Mouse (Mus musculus) ovary, postnatal 14 days (tissue): ENCODE results near the gene Plxdc2.

Experiments
- DNase-seq: peaks from one replicate; pipeline ENCODE4 v3.0.0; 2022; ENCODE audit warnings: low spot score

Plxdc2 gene

DNA sequence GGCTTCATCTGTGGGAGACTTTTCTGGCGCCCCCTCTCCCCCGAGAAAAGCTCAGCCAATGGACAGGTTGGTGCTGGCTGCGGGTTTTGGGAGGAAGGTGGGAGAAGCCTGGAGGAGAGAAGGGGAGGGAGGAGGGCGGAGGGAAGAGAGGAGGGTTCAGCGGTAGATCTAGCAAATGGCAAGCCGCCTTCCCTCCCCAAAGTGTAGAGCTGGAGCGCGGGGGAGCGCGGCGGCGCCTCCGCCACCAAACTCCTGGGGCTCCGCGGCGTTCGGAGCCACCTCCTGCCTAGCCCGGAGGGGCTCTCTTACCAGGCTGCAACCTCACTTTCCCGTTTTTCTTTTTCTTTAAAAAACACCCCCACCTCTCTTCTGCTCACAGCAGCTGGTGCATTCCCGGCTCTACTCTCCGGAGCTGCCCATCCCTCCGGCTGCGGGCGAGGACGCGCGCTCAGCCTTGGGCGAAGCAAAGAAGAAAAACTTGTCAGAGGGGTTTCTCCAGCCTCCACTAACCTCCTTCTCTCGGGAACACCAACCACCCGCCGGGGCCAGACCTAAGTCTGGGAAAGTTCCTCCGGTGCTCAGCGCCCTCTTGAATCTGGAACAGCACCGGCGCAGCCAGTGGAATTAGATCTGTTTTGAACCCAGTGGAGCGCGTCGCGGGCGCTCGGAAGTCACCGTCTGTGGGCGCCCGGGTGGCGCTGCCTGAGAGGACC, at the start of gene Plxdc2:
Plxdc2 (plus strand) TSS at position 199 of the 713 bp plus-strand sequence.
- peak; percentile 55 for DNase-seq

DNA sequence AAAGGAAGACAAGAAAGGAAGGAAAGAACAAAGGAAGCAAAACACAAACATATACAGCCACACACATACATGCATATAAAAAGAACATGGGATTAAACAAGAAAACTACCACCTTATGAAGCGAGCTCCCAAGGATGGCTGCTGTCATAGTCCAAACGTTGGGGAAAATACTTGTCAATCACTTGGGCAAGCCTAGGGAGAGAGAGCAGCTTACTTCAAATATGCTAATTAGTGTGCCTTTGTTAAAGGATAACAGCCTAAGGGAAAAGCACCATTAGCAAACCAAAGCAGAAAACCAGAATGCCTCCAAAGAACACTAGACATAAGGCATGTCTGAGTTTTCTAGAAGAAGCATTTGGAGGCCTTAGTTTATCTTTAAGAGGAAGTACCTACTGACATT, 45.7 kb upstream of the Plxdc2 start:
- no peak for DNase-seq

DNA sequence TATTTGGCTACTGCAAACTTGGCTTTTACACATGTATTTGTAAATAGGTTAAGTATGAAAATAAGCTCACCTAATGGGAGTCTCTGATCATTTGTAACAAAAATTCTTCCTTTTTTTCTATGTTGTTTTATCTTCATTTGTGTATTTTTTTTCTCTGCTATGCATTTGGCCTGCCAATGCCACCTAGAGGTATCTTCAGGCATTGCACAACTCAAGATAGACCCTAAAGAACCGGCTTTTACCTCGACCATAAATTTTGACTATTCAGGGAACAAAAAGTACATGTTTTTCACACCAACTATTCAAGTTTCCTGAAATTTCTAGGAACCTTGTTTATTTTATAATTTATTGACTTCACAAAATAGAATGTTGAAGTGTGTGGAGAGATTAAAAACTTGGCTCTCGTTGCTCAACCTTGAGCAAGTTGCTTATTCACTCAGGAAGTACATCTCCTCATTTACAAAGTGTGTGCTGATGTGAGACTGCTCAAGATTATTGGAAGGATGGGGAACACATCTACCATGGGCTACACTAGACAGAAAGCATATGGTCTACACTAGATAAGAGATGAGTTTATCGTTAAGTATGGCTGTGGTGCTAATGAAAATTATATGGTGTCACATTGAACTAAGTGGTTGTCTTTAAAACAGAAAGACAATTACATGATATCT, 43.6 kb upstream of the Plxdc2 start:
- DNase-seq: no peak

DNA sequence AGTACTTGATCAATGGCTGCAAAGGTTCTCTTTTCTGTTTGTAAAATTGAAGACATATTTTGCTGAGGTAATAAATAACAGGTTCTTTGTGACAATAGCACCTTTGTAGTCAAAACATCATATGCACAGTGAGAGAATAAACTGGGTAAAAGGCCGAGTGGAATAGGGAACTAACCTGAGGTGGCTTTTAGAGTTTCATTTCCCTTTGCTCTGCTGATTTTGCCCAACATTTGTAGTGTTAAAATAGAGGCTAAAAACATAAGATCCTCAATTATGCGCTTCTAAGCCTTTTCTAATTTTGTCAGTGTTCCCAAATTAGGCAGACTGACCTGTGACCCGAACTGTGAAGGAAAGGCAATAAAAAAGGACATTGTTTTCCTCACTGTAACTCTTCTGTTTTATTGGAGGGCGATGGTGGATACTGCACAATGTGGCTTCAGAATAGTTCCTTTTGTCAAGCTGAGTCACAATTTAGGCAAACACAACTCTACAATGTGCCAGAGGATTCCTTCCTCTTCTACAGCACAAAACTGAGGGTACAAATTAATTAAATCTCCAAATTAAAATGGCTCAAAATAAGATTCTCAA, 20.8 kb upstream of the Plxdc2 start:
- no peak for DNase-seq

DNA sequence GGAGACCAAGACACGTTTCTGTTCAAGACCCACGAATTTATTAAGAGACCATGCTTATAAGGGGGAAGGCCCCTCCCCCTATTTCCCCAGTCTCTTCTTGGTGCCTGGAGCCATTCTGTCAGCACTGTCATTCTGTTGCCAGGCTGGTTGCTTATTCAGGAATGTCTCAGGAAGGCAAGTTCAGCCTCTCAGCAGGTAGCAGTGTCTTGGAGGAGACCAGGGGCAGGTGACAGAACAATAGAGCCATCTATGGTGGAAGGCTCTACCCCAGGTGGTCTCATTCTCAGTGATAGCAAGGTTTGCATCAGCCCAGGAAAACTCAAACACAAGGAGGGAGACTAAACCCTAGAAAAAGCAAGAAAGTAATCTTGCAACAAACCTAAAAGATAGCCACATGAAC, 11.5 kb upstream of the Plxdc2 start:
- no peak for DNase-seq

DNA sequence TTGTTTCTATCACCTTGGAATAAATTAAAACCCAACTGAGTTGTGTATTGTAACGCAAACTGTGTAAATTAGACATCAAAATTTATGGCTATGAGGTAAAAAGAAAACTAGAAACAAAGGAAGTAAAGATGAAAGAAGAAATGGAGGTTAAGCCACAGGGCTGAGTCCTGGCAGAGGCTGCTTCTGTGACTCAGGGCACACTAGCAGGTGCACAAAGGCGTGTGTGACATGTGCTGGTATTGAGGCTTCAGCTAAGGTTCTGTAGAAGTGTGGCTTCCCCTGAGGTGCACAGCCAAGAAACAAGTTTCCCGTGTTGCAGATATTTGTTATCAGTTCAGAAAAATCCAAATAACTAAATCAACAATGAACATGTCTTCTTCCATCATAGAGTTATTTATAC, 5.0 kb upstream of the Plxdc2 start:
- no peak for DNase-seq

DNA sequence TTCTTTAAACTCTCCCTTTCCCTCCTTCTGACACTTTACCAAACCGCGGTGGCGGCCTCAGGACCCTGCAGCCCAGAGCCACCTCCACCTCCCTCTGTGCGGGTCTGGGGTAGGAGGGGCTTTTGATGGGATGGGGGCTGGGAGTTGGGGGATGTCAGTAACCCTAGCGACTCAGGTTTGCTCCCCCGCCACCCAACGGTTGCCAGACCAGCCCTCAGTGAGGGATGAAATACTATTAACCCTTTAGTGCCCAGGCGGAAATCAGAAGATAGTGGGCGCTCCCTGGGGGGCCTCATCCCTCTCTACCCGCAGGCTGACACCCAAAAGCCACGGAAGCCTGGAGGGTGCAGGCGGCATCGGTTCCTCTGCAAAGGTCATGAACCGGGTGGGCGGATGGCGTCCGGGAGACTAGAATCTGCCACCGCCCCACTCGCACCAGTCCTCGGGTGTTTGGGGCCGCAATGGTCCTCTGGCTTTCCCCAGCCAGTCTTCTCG, 446 bp upstream of the Plxdc2 start:
- peak; percentile 16 for DNase-seq

DNA sequence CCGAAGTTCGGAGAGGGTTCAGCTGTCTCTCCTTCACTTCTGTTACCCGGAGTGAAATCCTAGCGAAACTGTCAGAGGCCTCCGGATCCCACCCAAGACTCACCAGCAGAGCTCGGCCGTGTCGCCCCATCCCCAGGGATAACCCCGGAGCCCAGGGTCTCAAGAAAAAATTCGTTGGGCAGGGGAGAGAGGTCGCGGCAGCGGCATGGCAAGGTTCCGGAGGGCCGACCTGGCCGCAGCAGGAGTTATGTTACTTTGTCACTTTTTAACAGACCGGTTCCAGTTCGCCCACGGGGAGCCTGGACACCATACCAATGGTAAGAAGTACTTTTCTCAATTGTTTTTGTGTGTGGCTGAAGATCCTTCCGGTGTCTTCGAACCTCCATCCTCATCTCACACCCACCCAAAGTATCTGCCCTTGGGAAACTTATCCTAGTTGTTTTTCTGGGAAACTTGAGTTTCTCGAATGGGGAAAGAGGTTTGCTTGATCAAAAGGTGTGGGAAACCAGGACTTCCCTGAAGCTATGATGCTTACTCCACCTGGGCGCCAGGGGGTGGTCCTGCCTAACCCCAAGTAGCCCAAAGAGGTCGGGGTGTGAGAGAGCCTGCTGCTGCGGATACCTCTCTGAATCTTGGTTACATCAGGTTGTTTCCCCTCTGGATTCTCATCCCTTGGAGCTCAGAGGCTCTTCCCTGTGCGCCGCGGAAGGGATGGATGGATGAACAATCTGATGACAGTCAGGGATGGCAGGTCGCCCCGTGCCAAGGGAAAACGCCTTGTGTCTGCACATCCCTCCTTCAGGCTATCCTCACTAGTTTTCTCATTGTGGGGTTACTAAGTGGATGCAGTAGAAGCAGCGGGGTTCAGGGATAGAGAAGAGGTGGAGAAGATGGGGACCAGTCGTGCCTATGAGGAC, 1.1 kb downstream of the Plxdc2 start:
- DNase-seq: peak; percentile 8

DNA sequence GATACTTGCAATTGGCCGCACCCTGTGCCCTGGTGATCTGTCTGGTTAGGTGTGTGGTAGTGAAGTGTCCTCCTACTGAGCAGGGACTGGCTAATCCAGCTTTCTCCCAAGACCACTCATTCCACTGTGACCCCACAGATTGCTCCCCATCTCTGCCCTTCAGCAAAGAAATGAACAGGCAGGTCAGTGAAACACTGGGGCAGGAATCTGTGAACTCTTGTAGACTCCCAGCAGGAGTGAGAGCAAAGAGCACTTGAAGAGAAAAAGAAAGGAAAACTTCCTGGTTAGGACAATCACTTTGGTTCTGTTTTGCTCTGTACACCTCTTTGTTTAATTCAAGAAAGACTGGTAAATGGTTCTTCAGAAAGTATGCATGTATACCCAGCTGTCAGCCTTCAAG, 1.8 kb downstream of the Plxdc2 start:
- DNase-seq: no peak

DNA sequence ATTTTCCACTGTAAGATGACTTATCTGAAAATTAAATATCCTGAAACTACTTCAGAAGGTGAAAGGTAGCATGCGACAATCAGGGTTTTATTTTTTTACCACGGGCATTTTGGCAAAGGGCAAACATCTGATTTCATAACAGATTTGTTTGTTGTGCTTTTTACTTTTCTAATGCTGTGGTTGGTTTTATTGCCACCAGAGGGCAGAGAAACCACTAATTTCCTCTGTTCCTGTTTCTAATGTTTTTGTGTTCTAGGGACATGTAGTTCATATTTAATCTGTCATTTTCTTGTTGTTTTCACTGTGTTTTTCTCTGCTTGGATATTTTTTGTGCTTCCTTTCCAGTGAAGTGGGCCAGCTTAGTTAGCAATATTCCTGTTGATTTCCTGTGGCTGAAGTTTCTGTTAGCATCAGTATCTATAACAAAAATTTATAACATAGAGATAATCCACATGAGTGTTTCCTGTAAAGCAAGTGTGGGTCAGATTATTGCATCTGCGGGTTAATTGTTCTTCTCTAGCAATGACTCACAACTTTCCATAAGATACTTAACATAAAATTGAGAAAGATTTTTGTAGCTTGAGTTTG, 3.3 kb downstream of the Plxdc2 start:
- DNase-seq: no peak

DNA sequence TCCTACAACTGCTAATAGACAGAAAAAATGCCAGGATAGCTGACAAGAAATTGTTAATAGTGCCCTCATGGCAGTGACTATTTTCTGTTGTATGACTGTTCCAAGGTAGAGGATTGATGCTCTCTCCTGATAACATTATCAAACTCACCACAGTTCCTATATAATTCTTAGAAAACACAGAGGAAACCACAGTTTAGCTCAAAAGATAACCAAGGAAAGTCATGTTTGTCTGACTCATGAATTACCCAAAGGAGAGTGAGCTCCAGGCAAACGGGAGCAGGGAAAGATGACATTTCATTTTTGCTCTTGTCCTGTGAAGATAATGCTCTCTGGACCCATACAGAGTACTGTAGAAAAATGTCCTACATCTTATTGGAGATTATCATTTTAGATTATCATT, 8.6 kb downstream of the Plxdc2 start:
- DNase-seq: no peak

DNA sequence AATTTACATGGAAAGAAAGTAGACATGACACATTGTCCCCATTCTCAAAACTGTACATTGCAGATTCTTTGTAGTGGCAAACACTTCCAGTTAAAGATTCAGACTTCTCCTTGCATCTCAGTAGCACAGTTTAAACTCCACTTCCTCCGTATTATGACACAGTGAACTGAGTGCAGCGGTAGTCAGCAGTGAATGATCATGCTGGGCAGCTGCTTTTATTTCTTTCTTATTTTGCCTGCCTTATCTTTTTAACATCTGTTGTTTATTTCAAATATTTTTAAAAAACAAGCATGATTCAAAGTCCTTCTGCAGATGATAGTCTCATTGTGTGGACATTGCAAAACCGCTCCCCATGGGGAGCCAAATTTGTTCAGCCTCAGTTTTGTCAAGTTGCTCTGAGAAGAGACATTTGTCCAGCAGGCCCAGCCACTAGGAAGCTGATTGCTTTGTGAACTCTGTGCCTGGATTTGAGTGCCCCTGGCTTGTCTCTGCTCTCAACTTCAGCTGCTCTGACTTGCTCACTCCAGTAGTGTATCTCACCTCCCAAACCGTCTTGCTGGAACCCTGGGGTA, 9.8 kb downstream of the Plxdc2 start:
- no peak for DNase-seq

DNA sequence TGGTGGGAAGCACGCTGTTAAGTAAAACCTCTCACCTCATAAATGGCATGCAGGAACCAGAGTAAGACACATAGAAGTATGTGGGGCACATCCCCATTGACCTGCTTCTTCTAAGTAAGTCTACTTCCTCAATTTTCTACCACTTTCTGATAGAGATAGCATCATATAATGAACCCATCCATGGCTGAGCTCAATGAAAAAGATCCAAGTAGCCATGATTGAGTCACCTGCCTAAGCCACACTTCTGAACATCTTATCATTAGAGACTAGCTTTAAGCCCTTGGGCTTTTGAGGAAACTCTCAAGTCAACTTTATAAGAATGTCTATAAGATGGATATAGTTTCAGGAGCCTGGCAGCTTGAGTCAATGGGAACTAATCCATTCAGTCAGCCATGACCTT, 14.3 kb downstream of the Plxdc2 start:
- DNase-seq: no peak

DNA sequence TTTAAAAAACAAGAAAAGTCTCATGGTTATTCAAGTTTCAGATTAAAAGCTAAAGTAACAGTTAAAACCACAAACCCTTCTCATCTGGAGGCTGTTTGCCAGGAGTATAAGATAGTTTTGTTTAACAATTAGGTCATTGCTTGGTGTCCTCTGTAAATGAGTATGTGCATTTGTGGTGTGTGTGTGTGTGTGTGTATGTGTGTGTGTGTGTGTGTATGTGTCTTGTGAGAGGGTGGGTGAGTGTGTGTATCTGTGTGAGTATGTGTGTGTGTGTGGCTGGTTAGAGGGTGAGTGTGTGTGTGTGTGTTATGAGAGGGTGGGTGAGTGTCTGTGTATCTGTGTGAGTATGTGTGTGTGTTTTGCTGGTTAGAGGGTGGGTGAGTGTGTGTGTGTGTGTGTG, 18.2 kb downstream of the Plxdc2 start:
- no peak for DNase-seq

DNA sequence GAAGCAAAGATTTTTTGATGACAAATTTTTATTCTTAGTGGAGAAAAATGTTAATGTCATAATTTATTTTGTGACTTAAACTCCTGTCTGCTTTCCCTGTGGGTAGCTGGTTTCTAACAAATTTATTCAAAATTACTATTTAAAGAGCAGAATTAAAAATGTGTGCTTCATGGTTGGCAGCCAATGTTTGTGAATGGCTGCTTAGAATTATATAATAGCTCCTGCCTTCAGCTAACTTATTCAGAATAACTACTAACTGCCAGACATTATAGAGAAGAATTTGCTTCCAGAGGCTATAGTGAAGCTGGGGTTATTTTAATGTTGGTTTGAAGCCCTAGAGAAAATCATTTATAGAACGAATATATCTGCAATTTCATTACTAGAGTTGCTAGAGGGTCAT, 30.1 kb downstream of the Plxdc2 start:
- no peak for DNase-seq

DNA sequence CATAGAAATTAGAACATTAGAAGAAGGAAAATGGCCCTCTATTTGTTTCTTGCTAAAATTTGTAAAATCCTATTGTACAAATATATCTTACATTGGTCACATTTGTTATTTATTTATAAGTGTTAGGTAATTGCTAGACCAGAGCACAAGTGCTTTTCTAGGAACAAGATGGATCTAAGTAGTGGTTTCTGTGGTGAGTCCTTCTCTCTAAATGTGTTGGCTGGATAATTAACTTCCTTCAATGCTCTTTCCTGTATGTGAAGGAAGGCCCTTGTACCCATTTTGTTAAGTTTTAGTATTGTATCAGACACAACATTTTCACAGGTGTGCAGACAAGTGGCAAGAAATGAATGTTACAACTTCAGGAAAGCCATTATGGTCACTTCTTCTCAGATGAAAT, 30.6 kb downstream of the Plxdc2 start:
- no peak for DNase-seq

DNA sequence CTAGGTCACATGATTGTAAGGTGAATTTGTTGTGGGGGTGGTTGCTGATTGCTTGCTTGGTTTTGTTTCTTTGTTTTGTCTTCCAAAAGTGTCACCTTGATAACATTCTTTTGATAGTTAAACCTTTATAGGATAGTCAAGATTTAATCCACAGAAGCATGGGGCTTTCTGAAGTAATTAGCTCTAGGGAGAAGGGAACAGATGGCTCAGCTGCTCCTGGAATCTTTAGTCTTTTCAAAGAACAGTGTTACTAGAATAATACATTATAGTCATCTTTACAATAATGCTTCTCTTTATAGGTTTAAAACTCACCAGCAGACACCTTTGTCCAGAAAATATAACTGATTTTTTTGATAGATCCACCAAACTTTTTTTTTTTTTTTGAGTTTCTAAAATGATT, 31.7 kb downstream of the Plxdc2 start:
- no peak for DNase-seq

DNA sequence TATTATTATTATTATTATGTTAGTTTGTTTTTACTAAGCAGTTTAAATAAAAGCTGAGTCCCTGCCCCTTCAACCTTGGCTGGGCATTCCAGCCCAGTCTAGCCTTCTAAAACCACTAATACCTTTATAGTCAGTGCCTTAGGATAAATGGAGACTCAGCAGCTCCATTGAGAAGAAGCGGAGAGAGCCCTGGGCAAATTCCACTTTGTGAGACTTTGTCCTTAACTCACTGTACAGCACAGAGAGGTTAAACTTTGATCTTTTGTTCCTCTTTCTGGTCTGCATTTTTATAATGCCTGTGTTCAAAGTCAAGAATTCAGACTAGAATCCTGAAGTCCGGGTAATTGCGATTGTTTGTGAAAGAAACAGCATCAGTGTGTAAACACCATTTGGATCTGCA, 41.4 kb downstream of the Plxdc2 start:
- no peak for DNase-seq

DNA sequence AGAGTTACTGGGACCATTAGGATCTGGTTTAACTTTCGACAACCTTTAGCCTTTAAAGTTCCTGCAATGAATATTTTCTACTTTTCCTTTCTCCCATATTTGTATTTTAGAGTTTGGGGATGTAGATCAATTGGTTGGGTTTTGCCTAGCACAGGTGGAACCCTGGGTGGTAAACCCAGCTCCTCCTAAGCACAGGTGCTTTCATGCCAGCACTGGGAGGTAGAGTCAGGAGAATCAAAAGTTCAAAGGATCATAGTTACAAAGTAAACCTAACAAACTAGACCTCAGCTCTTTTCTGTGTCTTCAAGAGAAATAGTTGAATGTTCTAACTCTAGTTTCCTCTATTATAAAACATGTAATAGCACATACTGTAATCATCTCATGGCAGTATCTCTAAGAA, 41.9 kb downstream of the Plxdc2 start:
- no peak for DNase-seq

DNA sequence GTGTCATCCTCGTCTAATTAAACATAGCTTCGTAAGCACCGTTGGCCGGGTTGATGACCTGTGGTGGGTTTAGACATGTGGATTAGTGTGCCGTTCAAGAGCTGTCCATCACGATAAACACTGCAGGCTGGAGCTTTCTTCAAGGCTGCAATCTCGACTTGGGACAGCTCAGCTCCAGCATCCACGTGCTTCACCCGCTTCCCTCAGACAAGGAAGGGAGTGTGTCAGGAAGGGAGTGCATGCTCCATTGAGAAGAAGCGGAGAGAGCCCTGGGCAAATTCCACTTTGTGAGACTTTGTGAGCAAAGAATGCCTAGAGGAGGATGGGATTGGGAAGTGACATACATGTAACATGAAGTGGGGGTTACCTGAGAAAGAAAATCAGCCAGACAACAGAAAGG, 42.8 kb downstream of the Plxdc2 start:
- DNase-seq: no peak

DNA sequence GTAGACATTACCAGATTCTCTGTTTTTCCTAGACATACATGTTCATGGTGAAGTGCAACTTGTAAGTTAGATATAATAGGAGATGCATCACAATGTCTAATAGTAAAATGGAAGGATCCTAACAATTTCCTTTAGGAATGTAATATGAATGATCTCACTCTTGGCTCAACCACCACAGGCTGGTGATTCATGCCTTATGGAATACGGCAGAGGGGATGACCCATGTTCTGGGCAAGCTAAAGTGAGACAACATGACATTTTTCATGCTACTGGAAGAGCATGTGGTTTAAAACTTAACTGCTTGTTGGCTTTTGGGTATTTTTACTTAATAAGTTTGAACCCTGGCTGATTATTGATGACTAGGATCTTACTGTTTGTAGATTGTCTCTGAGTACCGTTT, 50.4 kb downstream of the Plxdc2 start:
- DNase-seq: no peak
